Mouse (Mus musculus) liver, adult 2 months (tissue): Measurements from ENCODE around the gene Ddx39. TPM values are rescaled to one million over a fixed set of nuclear protein-coding genes. Genes with fewer than 3 reads are reported as not detected.
A peak's percentile ranks its signal among the peaks of the same experiment; 100 is the strongest.

Experiments used
- DNase-seq: peaks from one replicate; pipeline ENCODE4 v3.0.0-alpha.2; 2011; ENCODE audit warnings: low read depth, low spot score; ENCODE audit errors: extremely low read depth
- H3K27ac ChIP-seq: fragments of 200-500 bp; replicated peaks from 2 replicates; pipeline ENCODE4 v1.5.1; 2012; ENCODE audit warnings: low read depth, mild to moderate bottlenecking, control low read depth, inconsistent platforms, low read length; ENCODE audit not compliant: insufficient read depth
- H3K27me3 ChIP-seq: fragments of 200-500 bp; 2 replicates; pipeline ENCODE4 v1.6.1; 2012; ENCODE audit warnings: mild to moderate bottlenecking, moderate library complexity, low read length, inconsistent platforms; ENCODE audit not compliant: control insufficient read depth, insufficient read depth
- H3K36me3 ChIP-seq: fragments of 200-500 bp; 2 replicates; pipeline ENCODE4 v1.6.1; 2012; ENCODE audit warnings: low read length, inconsistent platforms; ENCODE audit not compliant: control insufficient read depth, insufficient read depth
- H3K4me1 ChIP-seq: fragments of 200-500 bp; 2 replicates; pipeline ENCODE4 v1.6.1; 2011; ENCODE audit warnings: low read length; ENCODE audit not compliant: control insufficient read depth, insufficient read depth
- H3K4me3 ChIP-seq: fragments of 200-500 bp; 2 replicates; pipeline ENCODE4 v1.5.1; 2011; ENCODE audit warnings: low read depth, mild to moderate bottlenecking, control low read depth, low read length, moderate library complexity; ENCODE audit not compliant: insufficient read depth
- H3K79me2 ChIP-seq: fragments of 200-500 bp; 2 replicates; pipeline ENCODE4 v1.6.1; 2012; ENCODE audit warnings: inconsistent platforms, mild to moderate bottlenecking, low read length, moderate library complexity; ENCODE audit not compliant: control insufficient read depth, insufficient read depth
- H3K9ac ChIP-seq: fragments of 200-500 bp; 2 replicates; pipeline ENCODE4 v1.6.1; 2012; ENCODE audit warnings: low read depth, mild to moderate bottlenecking, control low read depth, inconsistent platforms, low read length
- CTCF ChIP-seq: fragments of 200-500 bp; IDR thresholded peaks from 2 replicates; pipeline ENCODE4 v1.5.1; 2011; ENCODE audit warnings: low read depth, low read length, control low read depth
- POLR2A ChIP-seq: fragments of 200-500 bp; IDR thresholded peaks from 2 replicates; pipeline ENCODE4 v1.6.1; 2011; ENCODE audit warnings: low read length, control low read depth; ENCODE audit not compliant: insufficient read depth; ENCODE audit errors: extremely low read depth
- WGBS: fragments of 180-500 bp; shearing (Covaris S2); methylation state at CpG from one replicate; pipeline ENCODE4 v1.1.7; 2018; 5-methylcytosine and 5-hydroxymethylcytosine counted together
- polyA plus RNA-seq: library from polyadenylated mRNA; depleted of rRNA; stranded (reverse); fragments of >200 nt; gene quantifications from 2 replicates; pipeline ENCODE4 v1.2.3, GENCODE M21; 2012
- total RNA-seq: library from RNA; depleted of rRNA; stranded (reverse); fragments of >200 nt; gene quantifications from 2 replicates; pipeline ENCODE4 v1.2.3, GENCODE M21; 2014

The Ddx39 gene
- total and polyA plus RNA-seq, 2 experiments: 13.5 to 17.2 TPM

GRCm38 (mm10) chr8:83736681-83737080 is 21.7 kb downstream of the Ddx39 start:
- H3K9ac ChIP-seq: no peak overlapping the region
- no peaks in the 10 kb centered on the region for H3K36me3 ChIP-seq
- H3K4me3 ChIP-seq: no peak overlapping the region
- WGBS: 73% methylated on average over 4 of the region's 4 CpGs
- H3K79me2 ChIP-seq: 0 out of 2 replicates have a peak, but pooled peaks cover 5% of the 10 kb centered on the region
- DNase-seq: no peak
- no peak overlapping the region for H3K27ac ChIP-seq
- TF ChIP-seq CTCF: no peak
- no peak for TF ChIP-seq POLR2A
- H3K4me1 ChIP-seq: peaks cover 8% of the 10 kb centered on the region
- no peaks in the 10 kb centered on the region for H3K27me3 ChIP-seq

GRCm38 (mm10) chr8:83737346-83737745 is 22.4 kb downstream of the Ddx39 start:
- Histone ChIP-seq H3K4me1 (peaks cover 8% of the 10 kb centered on the region), H3K36me3 (no peaks in the 10 kb centered on the region), H3K27me3 (no peaks in the 10 kb centered on the region), H3K9ac (no peak overlapping the region), H3K79me2 (0 out of 2 replicates have a peak, but pooled peaks cover 5% of the 10 kb centered on the region), H3K27ac (peak overlapping the region; percentile 33), H3K4me3 (no peak overlapping the region)
- WGBS: 94% methylated on average over 4 of the region's 4 CpGs
- no peak for DNase-seq
- TF ChIP-seq CTCF (no peak), POLR2A (no peak)

- Histone ChIP-seq H3K79me2 (0 out of 2 replicates have a peak, but pooled peaks cover 5% of the 10 kb centered on the region), H3K27me3 (no peaks in the 10 kb centered on the region), H3K4me1 (peaks cover 8% of the 10 kb centered on the region), H3K36me3 (no peaks in the 10 kb centered on the region), H3K4me3 (peak overlapping the region; percentile 6; the same call in 1 of the 2 replicates), H3K27ac (peak overlapping the region; percentile 33), H3K9ac (peak overlapping the region; percentile 29)
- WGBS: 41% methylated on average over 4 of the region's 4 CpGs
- no peak for TF ChIP-seq POLR2A
- TF ChIP-seq CTCF: no peak
- DNase-seq: peak; percentile 45
Measured at GRCm38 (mm10) chr8:83737852-83738562, 23.0 kb downstream of the Ddx39 start.

GRCm38 (mm10) chr8:83738949-83739710 is 24.2 kb downstream of the Ddx39 start:
- Histone ChIP-seq H3K27ac (peak overlapping the region; percentile 83), H3K4me1 (peaks cover 8% of the 10 kb centered on the region), H3K9ac (peak overlapping the region; percentile 52; the same call in 1 of the 2 replicates), H3K4me3 (peak overlapping the region; percentile 94), H3K36me3 (no peaks in the 10 kb centered on the region), H3K79me2 (0 out of 2 replicates have a peak, but pooled peaks cover 5% of the 10 kb centered on the region), H3K27me3 (no peaks in the 10 kb centered on the region)
- WGBS: 76% methylated on average over 10 of the region's 10 CpGs
- TF ChIP-seq POLR2A (no peak), CTCF (no peak)
- DNase-seq: no peak

- Histone ChIP-seq H3K79me2 (0 out of 2 replicates have a peak, but pooled peaks cover 5% of the 10 kb centered on the region), H3K27ac (peak overlapping the region; percentile 83), H3K4me3 (peak overlapping the region; percentile 94), H3K27me3 (no peaks in the 10 kb centered on the region), H3K4me1 (peaks cover 8% of the 10 kb centered on the region), H3K9ac (peak overlapping the region; percentile 52), H3K36me3 (no peaks in the 10 kb centered on the region)
- WGBS: 43% methylated on average over 8 of the region's 8 CpGs
- no peak for DNase-seq
- no peak for TF ChIP-seq CTCF
- no peak for TF ChIP-seq POLR2A
Measured at GRCm38 (mm10) chr8:83739711-83740468, 24.9 kb downstream of the Ddx39 start.
